Mouse (Mus musculus): ENCODE results near the gene E2f8. TPM values are rescaled to one million over a fixed set of nuclear protein-coding genes. Genes with fewer than 3 reads are reported as not detected.

The E2f8 gene
- total RNA-seq, 4 experiments from 2014 or later = 0.11 to 0.41 (median 0.20) TPM

DNA sequence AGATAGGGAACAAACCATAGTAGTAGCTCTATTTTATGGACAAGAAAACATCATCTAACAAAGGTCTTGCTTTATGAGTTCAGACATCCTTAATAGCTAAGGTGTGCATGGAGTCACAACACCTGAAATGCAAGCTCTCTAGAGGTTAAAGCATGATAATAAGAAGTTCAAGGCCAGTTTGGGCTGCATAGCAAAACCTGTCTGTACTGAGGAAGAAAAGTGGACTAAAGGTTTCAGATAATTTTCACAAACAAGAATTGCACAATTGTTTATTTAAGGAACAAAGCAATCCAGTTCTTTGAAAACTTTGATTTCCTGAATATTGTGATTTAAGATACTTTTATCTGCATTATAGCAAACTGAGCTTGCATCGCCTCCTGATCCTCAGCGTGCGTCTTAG, 57.8 kb downstream of the E2f8 start:
- DNase-seq (ENCODE audit: low spot score in 2 of 2) = no peak

- DNase-seq (ENCODE audit: low spot score in 2 of 2) = no peak
Measured at GRCm38 (mm10) chr7:48821654-48822053, 59.7 kb downstream of the E2f8 start.

Other genes starting within 250 kb of the E2f8 start
- not detected for gene Mrgprb3, start 237.8 kb downstream of the E2f8 start, total RNA-seq (2022)
- gene Zdhhc13, start 92.6 kb downstream of the E2f8 start, total RNA-seq (2022) = 10 to 100 TPM; 23.4 to 28.3 (median 25.5) TPM
- under 1 TPM in 2 of 4 experiments, not detected in 2; 0.44 to 0.80 TPM for gene Csrp3, start 33.6 kb downstream of the E2f8 start, total RNA-seq (2022)
- 100 to 1,000 TPM in 1 of 4 experiments, 10 to 100 TPM in 3; 76.7 to 101 (median 89.2) TPM for gene Nav2, start 27.1 kb upstream of the E2f8 start, total RNA-seq (2022)

Measured in left cerebral cortex, adult 8-10 months (tissue).